Mouse (Mus musculus): ENCODE data around the gene Olfr49. TPM values are rescaled to one million over a fixed set of nuclear protein-coding genes. Genes with fewer than 3 reads are reported as not detected.

Gene Olfr49
- not detected in 2 replicates for polyA plus RNA-seq (2015; fragmentation: Nextera tagmentation; extraction: Ambion mirVana)

DNA sequence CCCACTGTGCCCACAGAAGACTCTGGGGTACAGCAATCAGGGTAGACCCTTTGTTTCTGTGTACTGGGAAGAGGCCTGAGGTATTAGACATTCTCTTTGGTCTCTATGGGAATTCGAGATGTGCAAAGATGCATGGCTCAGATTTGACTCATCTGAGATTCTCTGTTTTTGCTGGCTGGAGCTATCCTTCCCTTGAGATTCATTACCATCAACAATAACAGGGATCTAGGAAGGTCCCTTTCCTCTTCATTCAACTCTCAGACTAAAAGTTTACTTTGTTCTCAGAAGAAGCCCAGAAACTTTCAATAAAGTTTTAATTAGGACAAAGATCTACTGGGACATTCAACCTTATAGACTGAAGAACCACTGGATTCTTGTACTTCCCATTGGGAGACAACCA, at the start of gene Olfr49:
Gene Olfr49 (minus strand): TSS at position 101 of the 400 bp plus-strand sequence.
- no peaks in the 10 kb centered on the region for H3K4me1 ChIP-seq (ENCODE audit: insufficient read depth, low read length)
- peaks cover 4% of the 10 kb centered on the region; the same call in 1 of the 2 replicates for H3K9me3 ChIP-seq (ENCODE audit: low read length)
- no peak within 1 kb of the TSS for H3K27ac ChIP-seq (ENCODE audit: low read length)
- no peak within 1 kb of the TSS for H3K4me3 ChIP-seq (ENCODE audit: low read length)
- WGBS, result 68% methylated on average over 1 of the region's 1 CpGs
- H3K4me2 ChIP-seq (replicated peaks; ENCODE audit: low read depth, low read length), result no peak within 1 kb of the TSS
- no peak for ATAC-seq (ENCODE audit: low FRiP score, low TSS enrichment)
- no peaks in the 10 kb centered on the region for H3K36me3 ChIP-seq (ENCODE audit: insufficient read depth, low read length)
- no peaks in the 10 kb centered on the region for H3K27me3 ChIP-seq (ENCODE audit: insufficient read depth, low read length)
- H3K9ac ChIP-seq (replicated peaks; ENCODE audit: low read length), result no peak within 1 kb of the TSS

GRCm38 (mm10) chr14:54333452-54334189, 48.9 kb upstream of the Olfr49 start:
- Histone ChIP-seq H3K4me3 (ENCODE audit: low read length) (no peak overlapping the region), H3K9me3 (ENCODE audit: low read length) (no peaks in the 10 kb centered on the region)

DNA sequence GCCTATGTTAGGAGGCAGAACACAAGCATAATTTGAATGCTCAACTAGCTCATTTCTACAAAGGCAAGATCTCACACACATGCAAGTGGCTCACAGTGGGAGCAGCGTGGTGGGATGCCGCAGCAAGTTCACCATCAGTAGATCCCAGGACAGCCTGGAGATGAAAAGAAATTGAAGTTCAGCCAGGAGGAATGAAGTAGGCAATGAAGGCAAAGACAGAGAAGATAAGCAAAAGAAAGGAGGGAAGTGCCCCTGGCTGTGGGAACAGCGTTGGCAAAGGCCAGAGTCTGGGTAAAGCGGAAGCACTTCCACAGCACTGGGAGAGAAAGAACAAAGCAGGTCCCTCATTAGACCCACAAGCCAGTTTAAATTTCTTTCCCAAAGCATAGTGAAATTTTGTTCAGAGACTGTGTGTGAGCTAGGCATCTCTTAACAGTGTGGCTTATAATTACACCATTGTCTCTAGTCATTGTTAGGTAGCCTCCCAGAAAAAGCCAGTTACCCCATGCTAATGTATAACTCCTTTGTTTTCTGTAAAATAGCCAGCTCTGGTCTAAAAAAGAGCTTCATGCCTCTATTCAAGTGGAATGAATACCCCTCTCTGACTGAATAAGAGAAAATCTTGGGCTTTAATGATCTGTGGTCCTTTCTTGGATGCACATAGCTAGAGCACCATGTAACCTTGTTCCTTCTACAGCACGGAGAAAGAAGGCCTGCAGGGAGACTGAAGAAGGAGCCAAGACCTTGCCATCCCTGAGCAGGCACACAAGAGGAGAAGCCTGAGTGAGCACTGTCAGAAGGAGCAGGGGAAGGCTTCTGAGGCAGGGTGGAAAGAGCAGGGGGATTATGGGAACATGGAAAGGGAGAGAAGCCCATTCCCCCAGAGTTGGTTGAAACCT, 47.7 kb upstream of the Olfr49 start:
- no peaks in the 10 kb centered on the region for H3K27me3 ChIP-seq (ENCODE audit: insufficient read depth, low read length)
- no peak overlapping the region for H3K4me2 ChIP-seq (replicated peaks; ENCODE audit: low read depth, low read length)
- no peak for ATAC-seq (ENCODE audit: low FRiP score, low TSS enrichment)
- H3K4me3 ChIP-seq (ENCODE audit: low read length), result no peak overlapping the region
- no peaks in the 10 kb centered on the region for H3K36me3 ChIP-seq (ENCODE audit: insufficient read depth, low read length)
- 0 out of 2 replicates have a peak, but pooled peaks cover 3% of the 10 kb centered on the region for H3K4me1 ChIP-seq (ENCODE audit: insufficient read depth, low read length)
- no peak overlapping the region for H3K9ac ChIP-seq (replicated peaks; ENCODE audit: low read length)
- 90% methylated on average over 5 of the region's 5 CpGs for WGBS
- no peaks in the 10 kb centered on the region for H3K9me3 ChIP-seq (ENCODE audit: low read length)
- H3K27ac ChIP-seq (ENCODE audit: low read length), result peak overlapping the region; percentile 66

More at GRCm38 (mm10) chr14:54333452-54334189, 48.9 kb upstream of the Olfr49 start:
- H3K9ac ChIP-seq (replicated peaks; ENCODE audit: low read length), result no peak overlapping the region
- no peaks in the 10 kb centered on the region for H3K36me3 ChIP-seq (ENCODE audit: insufficient read depth, low read length)
- ATAC-seq (ENCODE audit: low FRiP score, low TSS enrichment), result no peak
- H3K4me1 ChIP-seq (ENCODE audit: insufficient read depth, low read length), result 0 out of 2 replicates have a peak, but pooled peaks cover 3% of the 10 kb centered on the region
- no peak overlapping the region for H3K4me2 ChIP-seq (replicated peaks; ENCODE audit: low read depth, low read length)
- no peaks in the 10 kb centered on the region for H3K27me3 ChIP-seq (ENCODE audit: insufficient read depth, low read length)
- peak overlapping the region; percentile 31; the same call in 1 of the 2 replicates for H3K27ac ChIP-seq (ENCODE audit: low read length)
- WGBS, result 48% methylated on average over 8 of the region's 8 CpGs

GRCm38 (mm10) chr14:54331178-54331577, 46.4 kb upstream of the Olfr49 start:
- Histone ChIP-seq H3K9me3 (ENCODE audit: low read length) (no peaks in the 10 kb centered on the region), H3K4me1 (ENCODE audit: insufficient read depth, low read length) (0 out of 2 replicates have a peak, but pooled peaks cover 3% of the 10 kb centered on the region), H3K4me3 (ENCODE audit: low read length) (no peak overlapping the region), H3K9ac (replicated peaks; ENCODE audit: low read length) (no peak overlapping the region), H3K27ac (ENCODE audit: low read length) (no peak overlapping the region), H3K4me2 (replicated peaks; ENCODE audit: low read depth, low read length) (no peak overlapping the region), H3K36me3 (ENCODE audit: insufficient read depth, low read length) (no peaks in the 10 kb centered on the region), H3K27me3 (ENCODE audit: insufficient read depth, low read length) (no peaks in the 10 kb centered on the region)
- 72% methylated on average over 1 of the region's 1 CpGs for WGBS
- no peak for ATAC-seq (ENCODE audit: low FRiP score, low TSS enrichment)

DNA sequence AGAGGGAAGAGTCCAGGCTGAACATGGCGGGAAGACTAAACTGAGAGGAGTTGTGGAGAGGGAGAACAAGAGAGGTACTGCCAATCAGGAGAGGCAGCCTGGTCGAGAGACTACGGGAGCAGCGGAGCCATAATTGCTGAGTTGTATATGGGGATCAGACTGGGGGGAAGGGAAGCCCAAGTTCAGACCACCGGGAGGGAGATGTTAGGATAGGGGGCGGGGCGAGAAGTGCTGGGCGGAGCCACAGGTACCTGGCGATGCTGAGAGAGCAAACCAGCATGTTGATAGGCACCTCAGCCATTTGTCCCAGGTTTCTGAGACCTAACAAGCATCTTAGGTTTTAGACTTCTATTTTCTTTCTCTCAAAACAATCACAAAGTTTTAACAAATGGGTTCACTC, 44.5 kb upstream of the Olfr49 start:
- H3K4me3 ChIP-seq (ENCODE audit: low read length), result no peak overlapping the region
- H3K4me2 ChIP-seq (replicated peaks; ENCODE audit: low read depth, low read length), result peak overlapping the region; percentile 27; the same call in 1 of the 2 replicates
- H3K27me3 ChIP-seq (ENCODE audit: insufficient read depth, low read length), result no peaks in the 10 kb centered on the region
- H3K36me3 ChIP-seq (ENCODE audit: insufficient read depth, low read length), result no peaks in the 10 kb centered on the region
- H3K4me1 ChIP-seq (ENCODE audit: insufficient read depth, low read length), result 0 out of 2 replicates have a peak, but pooled peaks cover 3% of the 10 kb centered on the region
- WGBS, result 47% methylated on average over 9 of the region's 9 CpGs
- no peak overlapping the region for H3K9ac ChIP-seq (replicated peaks; ENCODE audit: low read length)
- H3K27ac ChIP-seq (ENCODE audit: low read length), result no peak overlapping the region
- ATAC-seq (ENCODE audit: low FRiP score, low TSS enrichment), result no peak
- 0 out of 2 replicates have a peak, but pooled peaks cover 6% of the 10 kb centered on the region for H3K9me3 ChIP-seq (ENCODE audit: low read length)

- ATAC-seq (ENCODE audit: low FRiP score, low TSS enrichment), result no peak
- no peaks in the 10 kb centered on the region for H3K36me3 ChIP-seq (ENCODE audit: insufficient read depth, low read length)
- H3K4me2 ChIP-seq (replicated peaks; ENCODE audit: low read depth, low read length), result no peak overlapping the region
- no peak overlapping the region for H3K9ac ChIP-seq (replicated peaks; ENCODE audit: low read length)
- H3K4me1 ChIP-seq (ENCODE audit: insufficient read depth, low read length), result 0 out of 2 replicates have a peak, but pooled peaks cover 3% of the 10 kb centered on the region
- no peak overlapping the region for H3K27ac ChIP-seq (ENCODE audit: low read length)
- no peaks in the 10 kb centered on the region for H3K27me3 ChIP-seq (ENCODE audit: insufficient read depth, low read length)
- H3K4me3 ChIP-seq (ENCODE audit: low read length), result no peak overlapping the region
- 0 out of 2 replicates have a peak, but pooled peaks cover 6% of the 10 kb centered on the region for H3K9me3 ChIP-seq (ENCODE audit: low read length)
- WGBS, result 84% methylated on average over 2 of the region's 2 CpGs
Measured at GRCm38 (mm10) chr14:54328548-54328947, 43.8 kb upstream of the Olfr49 start.

GRCm38 (mm10) chr14:54324486-54324885, 39.7 kb upstream of the Olfr49 start:
- 0 out of 2 replicates have a peak, but pooled peaks cover 3% of the 10 kb centered on the region for H3K4me1 ChIP-seq (ENCODE audit: insufficient read depth, low read length)
- no peaks in the 10 kb centered on the region for H3K27me3 ChIP-seq (ENCODE audit: insufficient read depth, low read length)
- no peak for ATAC-seq (ENCODE audit: low FRiP score, low TSS enrichment)
- no peak overlapping the region for H3K4me2 ChIP-seq (replicated peaks; ENCODE audit: low read depth, low read length)
- H3K9me3 ChIP-seq (ENCODE audit: low read length), result peaks cover 12% of the 10 kb centered on the region; the same call in 1 of the 2 replicates
- no peaks in the 10 kb centered on the region for H3K36me3 ChIP-seq (ENCODE audit: insufficient read depth, low read length)
- H3K9ac ChIP-seq (replicated peaks; ENCODE audit: low read length), result no peak overlapping the region
- no peak overlapping the region; the same call in 1 of the 2 replicates for H3K27ac ChIP-seq (ENCODE audit: low read length)
- no peak overlapping the region for H3K4me3 ChIP-seq (ENCODE audit: low read length)
- WGBS, result 49% methylated on average over 5 of the region's 5 CpGs

DNA sequence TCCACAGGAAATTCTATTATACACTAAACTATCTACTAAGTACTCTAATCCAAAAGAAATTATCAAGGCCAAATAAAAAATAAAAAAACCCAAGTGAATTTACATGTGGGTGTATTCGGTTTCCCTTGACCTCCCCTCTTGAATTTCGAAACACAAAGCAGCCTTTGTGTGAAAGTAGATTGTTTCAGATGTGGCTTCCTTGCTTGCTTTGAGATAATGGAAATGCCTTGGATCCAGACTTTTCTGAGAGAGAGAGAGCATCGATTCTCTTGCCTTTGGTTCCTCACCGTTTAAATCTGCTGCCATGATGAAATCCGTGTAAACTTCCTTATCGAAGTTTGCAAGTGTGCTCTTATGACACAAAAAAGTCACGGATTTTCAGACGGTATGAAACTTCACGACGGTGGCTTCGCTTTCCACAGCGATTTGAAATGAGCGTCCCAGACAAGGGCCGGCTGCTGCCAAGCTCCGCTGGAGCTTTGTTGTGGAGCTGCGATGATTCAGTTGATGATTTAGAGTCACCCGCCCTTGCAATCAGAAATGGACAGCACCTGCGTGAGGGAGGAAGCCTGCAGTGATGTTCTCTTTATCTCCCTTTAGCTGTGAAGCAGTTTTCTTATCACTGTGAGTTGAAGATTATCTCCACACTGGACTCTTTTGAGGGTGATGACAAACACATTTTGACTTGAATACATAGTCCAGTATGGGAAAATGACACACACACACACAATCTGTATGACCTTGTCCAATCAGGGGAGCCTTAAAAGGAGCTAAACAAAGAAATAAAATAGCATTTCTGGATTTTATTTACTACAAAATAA, 37.0 kb upstream of the Olfr49 start:
- Histone ChIP-seq H3K9ac (replicated peaks; ENCODE audit: low read length) (no peak overlapping the region), H3K4me3 (ENCODE audit: low read length) (no peak overlapping the region), H3K4me1 (ENCODE audit: insufficient read depth, low read length) (no peaks in the 10 kb centered on the region), H3K27ac (ENCODE audit: low read length) (no peak overlapping the region), H3K9me3 (ENCODE audit: low read length) (peaks cover 15% of the 10 kb centered on the region; the same call in 1 of the 2 replicates), H3K27me3 (ENCODE audit: insufficient read depth, low read length) (no peaks in the 10 kb centered on the region), H3K4me2 (replicated peaks; ENCODE audit: low read depth, low read length) (no peak overlapping the region), H3K36me3 (ENCODE audit: insufficient read depth, low read length) (no peaks in the 10 kb centered on the region)
- ATAC-seq (ENCODE audit: low FRiP score, low TSS enrichment), result no peak
- WGBS, result 65% methylated on average over 18 of the region's 18 CpGs

- Histone ChIP-seq H3K27me3 (ENCODE audit: insufficient read depth, low read length) (no peaks in the 10 kb centered on the region), H3K36me3 (ENCODE audit: insufficient read depth, low read length) (no peaks in the 10 kb centered on the region), H3K4me2 (replicated peaks; ENCODE audit: low read depth, low read length) (no peak overlapping the region), H3K27ac (ENCODE audit: low read length) (no peak overlapping the region; the same call in 1 of the 2 replicates), H3K4me3 (ENCODE audit: low read length) (no peak overlapping the region), H3K4me1 (ENCODE audit: insufficient read depth, low read length) (no peaks in the 10 kb centered on the region), H3K9me3 (ENCODE audit: low read length) (no peaks in the 10 kb centered on the region), H3K9ac (replicated peaks; ENCODE audit: low read length) (no peak overlapping the region)
- peak; percentile 71 for ATAC-seq (ENCODE audit: low FRiP score, low TSS enrichment)
- WGBS, result 15% methylated on average over 3 of the region's 3 CpGs
Measured at GRCm38 (mm10) chr14:54311763-54312162, 27.0 kb upstream of the Olfr49 start.
